Mouse (Mus musculus): Measurements from ENCODE around the gene Trap1. TPM values are rescaled to one million over a fixed set of nuclear protein-coding genes. Genes with fewer than 3 reads are reported as not detected.

Gene Trap1
- polyA plus RNA-seq, 1 experiment = 70.0 TPM

DNA sequence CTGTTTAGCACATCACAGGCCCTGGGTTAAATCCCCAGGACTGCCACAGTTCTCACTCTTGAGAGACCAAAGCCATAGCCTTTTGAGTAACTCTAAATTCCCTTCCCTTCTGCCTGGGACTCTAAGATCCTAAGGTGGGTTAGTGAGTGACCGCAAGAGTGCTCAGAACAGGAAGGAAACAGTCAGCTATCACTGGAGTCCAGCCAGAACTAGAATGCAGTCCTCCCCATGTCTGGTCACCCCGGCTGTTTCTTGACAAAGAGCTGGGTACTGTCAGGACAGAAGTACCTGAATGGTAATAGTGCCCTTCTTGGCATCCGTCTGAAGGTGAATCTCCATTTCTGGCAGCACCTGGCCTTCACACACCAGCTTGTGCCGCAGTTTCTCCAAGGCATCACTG is 12.7 kb downstream of the Trap1 start:
- Histone ChIP-seq H3K4me3 (ENCODE audit: control insufficient read depth, low read depth, low read length) (no peak overlapping the region), H3K4me1 (ENCODE audit: control insufficient read depth, insufficient read depth, low read length) (no peaks in the 10 kb centered on the region), H3K27ac (ENCODE audit: control insufficient read depth, insufficient read depth, low read depth, low read length) (no peak overlapping the region), H3K36me3 (ENCODE audit: control insufficient read depth, insufficient read depth, low read length) (no peaks in the 10 kb centered on the region; the same call in none of the 2 replicates), H3K27me3 (ENCODE audit: control insufficient read depth, insufficient read depth, low read length) (no peaks in the 10 kb centered on the region)
- TF ChIP-seq POLR2A (IDR thresholded peaks at IDR 0.05; ENCODE audit: control insufficient read depth, low read depth, low read length) = no peak
- no peak for TF ChIP-seq CTCF (IDR thresholded peaks at IDR 0.05; ENCODE audit: control insufficient read depth, insufficient read depth, insufficient replicate concordance, low read depth, low read length)

- H3K27ac ChIP-seq (ENCODE audit: control insufficient read depth, insufficient read depth, low read depth, low read length) = no peak overlapping the region
- H3K4me1 ChIP-seq (ENCODE audit: control insufficient read depth, insufficient read depth, low read length) = no peaks in the 10 kb centered on the region
- H3K36me3 ChIP-seq (ENCODE audit: control insufficient read depth, insufficient read depth, low read length) = peaks cover 6% of the 10 kb centered on the region
- H3K4me3 ChIP-seq (ENCODE audit: control insufficient read depth, low read depth, low read length) = no peak overlapping the region
- no peaks in the 10 kb centered on the region for H3K27me3 ChIP-seq (ENCODE audit: control insufficient read depth, insufficient read depth, low read length)
- TF ChIP-seq POLR2A (IDR thresholded peaks at IDR 0.05; ENCODE audit: control insufficient read depth, low read depth, low read length) (no peak), CTCF (IDR thresholded peaks at IDR 0.05; ENCODE audit: control insufficient read depth, insufficient read depth, insufficient replicate concordance, low read depth, low read length) (no peak)
These were observed 23.8 kb downstream of the Trap1 start for GRCm38 (mm10) chr16:4053811-4054210.

DNA sequence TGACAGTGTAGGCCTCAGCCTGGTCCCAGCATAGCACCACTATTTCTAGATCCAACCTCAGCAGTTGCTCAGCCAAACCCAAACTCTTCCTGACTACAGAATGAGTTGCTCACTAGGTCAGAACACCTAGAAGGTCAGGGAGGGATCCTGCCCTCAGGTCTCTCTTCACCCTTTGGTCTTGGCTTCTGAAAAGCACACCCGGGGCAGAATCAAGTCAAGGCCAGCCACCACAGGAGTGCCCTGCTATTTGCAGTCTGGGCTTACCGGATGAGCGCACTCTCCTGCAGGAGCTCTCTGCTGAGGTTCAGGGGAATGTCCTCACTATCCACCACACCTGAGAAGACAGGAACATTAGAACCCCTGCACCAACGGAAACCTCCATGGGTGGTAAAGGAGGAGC is 25.0 kb downstream of the Trap1 start:
- no peaks in the 10 kb centered on the region for H3K4me1 ChIP-seq (ENCODE audit: control insufficient read depth, insufficient read depth, low read length)
- no peak for TF ChIP-seq CTCF (IDR thresholded peaks at IDR 0.05; ENCODE audit: control insufficient read depth, insufficient read depth, insufficient replicate concordance, low read depth, low read length)
- no peak for TF ChIP-seq POLR2A (IDR thresholded peaks at IDR 0.05; ENCODE audit: control insufficient read depth, low read depth, low read length)
- no peak overlapping the region for H3K27ac ChIP-seq (ENCODE audit: control insufficient read depth, insufficient read depth, low read depth, low read length)
- H3K36me3 ChIP-seq (ENCODE audit: control insufficient read depth, insufficient read depth, low read length) = peaks cover 6% of the 10 kb centered on the region
- H3K4me3 ChIP-seq (ENCODE audit: control insufficient read depth, low read depth, low read length) = no peak overlapping the region
- H3K27me3 ChIP-seq (ENCODE audit: control insufficient read depth, insufficient read depth, low read length) = no peaks in the 10 kb centered on the region

GRCm38 (mm10) chr16:4045524-4045923 is 32.1 kb downstream of the Trap1 start:
- no peak overlapping the region for H3K27ac ChIP-seq (ENCODE audit: control insufficient read depth, insufficient read depth, low read depth, low read length)
- peaks cover 5% of the 10 kb centered on the region for H3K36me3 ChIP-seq (ENCODE audit: control insufficient read depth, insufficient read depth, low read length)
- no peak for TF ChIP-seq POLR2A (IDR thresholded peaks at IDR 0.05; ENCODE audit: control insufficient read depth, low read depth, low read length)
- TF ChIP-seq CTCF (IDR thresholded peaks at IDR 0.05; ENCODE audit: control insufficient read depth, insufficient read depth, insufficient replicate concordance, low read depth, low read length) = no peak
- no peaks in the 10 kb centered on the region for H3K4me1 ChIP-seq (ENCODE audit: control insufficient read depth, insufficient read depth, low read length)
- H3K4me3 ChIP-seq (ENCODE audit: control insufficient read depth, low read depth, low read length) = no peak overlapping the region
- no peaks in the 10 kb centered on the region for H3K27me3 ChIP-seq (ENCODE audit: control insufficient read depth, insufficient read depth, low read length)

- Histone ChIP-seq H3K4me3 (ENCODE audit: control insufficient read depth, low read depth, low read length) (no peak overlapping the region), H3K36me3 (ENCODE audit: control insufficient read depth, insufficient read depth, low read length) (peaks cover 4% of the 10 kb centered on the region), H3K27ac (ENCODE audit: control insufficient read depth, insufficient read depth, low read depth, low read length) (no peak overlapping the region), H3K4me1 (ENCODE audit: control insufficient read depth, insufficient read depth, low read length) (no peaks in the 10 kb centered on the region), H3K27me3 (ENCODE audit: control insufficient read depth, insufficient read depth, low read length) (no peaks in the 10 kb centered on the region)
- TF ChIP-seq CTCF (IDR thresholded peaks at IDR 0.05; ENCODE audit: control insufficient read depth, insufficient read depth, insufficient replicate concordance, low read depth, low read length) (no peak), POLR2A (IDR thresholded peaks at IDR 0.05; ENCODE audit: control insufficient read depth, low read depth, low read length) (no peak)
These were observed 33.5 kb downstream of the Trap1 start for GRCm38 (mm10) chr16:4044093-4044492.

DNA sequence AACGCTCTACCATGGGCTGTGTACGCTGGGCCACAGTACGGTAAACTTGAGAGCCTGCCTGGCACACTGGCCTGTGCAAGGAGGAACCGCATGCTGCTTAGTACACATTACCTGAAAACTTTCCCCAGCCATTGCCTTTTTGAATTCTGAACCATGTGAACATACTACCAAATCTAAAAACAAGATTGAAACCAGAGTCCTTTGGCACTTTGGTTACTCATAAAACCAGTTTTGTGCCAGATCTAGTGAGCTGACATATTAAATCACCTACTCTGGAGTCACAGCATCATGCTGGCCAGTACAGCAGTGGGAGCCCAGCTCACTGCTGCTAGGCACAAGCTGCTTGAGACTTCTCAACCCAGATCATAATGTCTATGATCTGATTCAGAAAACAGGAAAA is 36.0 kb downstream of the Trap1 start:
- H3K27me3 ChIP-seq (ENCODE audit: control insufficient read depth, insufficient read depth, low read length) = no peaks in the 10 kb centered on the region
- no peaks in the 10 kb centered on the region for H3K4me1 ChIP-seq (ENCODE audit: control insufficient read depth, insufficient read depth, low read length)
- H3K36me3 ChIP-seq (ENCODE audit: control insufficient read depth, insufficient read depth, low read length) = no peaks in the 10 kb centered on the region; the same call in none of the 2 replicates
- H3K4me3 ChIP-seq (ENCODE audit: control insufficient read depth, low read depth, low read length) = no peak overlapping the region
- H3K27ac ChIP-seq (ENCODE audit: control insufficient read depth, insufficient read depth, low read depth, low read length) = no peak overlapping the region
- TF ChIP-seq CTCF (IDR thresholded peaks at IDR 0.05; ENCODE audit: control insufficient read depth, insufficient read depth, insufficient replicate concordance, low read depth, low read length) (no peak), POLR2A (IDR thresholded peaks at IDR 0.05; ENCODE audit: control insufficient read depth, low read depth, low read length) (no peak)

GRCm38 (mm10) chr16:4040206-4040605 is 37.4 kb downstream of the Trap1 start:
- no peaks in the 10 kb centered on the region for H3K4me1 ChIP-seq (ENCODE audit: control insufficient read depth, insufficient read depth, low read length)
- no peak overlapping the region for H3K27ac ChIP-seq (ENCODE audit: control insufficient read depth, insufficient read depth, low read depth, low read length)
- H3K36me3 ChIP-seq (ENCODE audit: control insufficient read depth, insufficient read depth, low read length) = no peaks in the 10 kb centered on the region; the same call in 1 of the 2 replicates
- H3K27me3 ChIP-seq (ENCODE audit: control insufficient read depth, insufficient read depth, low read length) = no peaks in the 10 kb centered on the region
- H3K4me3 ChIP-seq (ENCODE audit: control insufficient read depth, low read depth, low read length) = no peak overlapping the region
- TF ChIP-seq POLR2A (IDR thresholded peaks at IDR 0.05; ENCODE audit: control insufficient read depth, low read depth, low read length) = no peak
- no peak for TF ChIP-seq CTCF (IDR thresholded peaks at IDR 0.05; ENCODE audit: control insufficient read depth, insufficient read depth, insufficient replicate concordance, low read depth, low read length)

- TF ChIP-seq CTCF (IDR thresholded peaks at IDR 0.05; ENCODE audit: control insufficient read depth, insufficient read depth, insufficient replicate concordance, low read depth, low read length) (no peak), POLR2A (IDR thresholded peaks at IDR 0.05; ENCODE audit: control insufficient read depth, low read depth, low read length) (no peak)
- no peaks in the 10 kb centered on the region for H3K4me1 ChIP-seq (ENCODE audit: control insufficient read depth, insufficient read depth, low read length)
- no peak overlapping the region for H3K4me3 ChIP-seq (ENCODE audit: control insufficient read depth, low read depth, low read length)
- no peaks in the 10 kb centered on the region; the same call in 1 of the 2 replicates for H3K36me3 ChIP-seq (ENCODE audit: control insufficient read depth, insufficient read depth, low read length)
- H3K27ac ChIP-seq (ENCODE audit: control insufficient read depth, insufficient read depth, low read depth, low read length) = no peak overlapping the region
- no peaks in the 10 kb centered on the region for H3K27me3 ChIP-seq (ENCODE audit: control insufficient read depth, insufficient read depth, low read length)
These were observed 39.9 kb downstream of the Trap1 start for GRCm38 (mm10) chr16:4037690-4038089.

Data from testis, adult 2 months (tissue).